Mouse (Mus musculus) megakaryocyte-erythroid progenitor cell, adult 5-6 weeks (primary cell): Measurements from ENCODE around the gene Mecom. TPM values are rescaled to one million over a fixed set of nuclear protein-coding genes. Genes with fewer than 3 reads are reported as not detected.

Experiments
- ATAC-seq: replicated peaks from 2 replicates; pipeline ENCODE4 v1.8.0; 2016; ENCODE audit warnings: mild to moderate bottlenecking, inconsistent platforms; ENCODE audit not compliant: severe bottlenecking, poor library complexity, low FRiP score, low TSS enrichment
- total RNA-seq, 2 experiments: library from RNA; stranded (forward) in 1 of 2; stranded (reverse) in 1 of 2; fragments of 200-1000, 215-1000 nt in 1 of 2; fragments of >200 nt in 1 of 2; fragmentation: Nextera tagmentation in 1 of 2; gene quantifications; 2 replicates each; pipeline ENCODE4 v1.2.3; 2014 to 2017

Mecom gene
- total RNA-seq, 2 experiments from 2014 or later = 8.8 TPM; not detected in 1

DNA sequence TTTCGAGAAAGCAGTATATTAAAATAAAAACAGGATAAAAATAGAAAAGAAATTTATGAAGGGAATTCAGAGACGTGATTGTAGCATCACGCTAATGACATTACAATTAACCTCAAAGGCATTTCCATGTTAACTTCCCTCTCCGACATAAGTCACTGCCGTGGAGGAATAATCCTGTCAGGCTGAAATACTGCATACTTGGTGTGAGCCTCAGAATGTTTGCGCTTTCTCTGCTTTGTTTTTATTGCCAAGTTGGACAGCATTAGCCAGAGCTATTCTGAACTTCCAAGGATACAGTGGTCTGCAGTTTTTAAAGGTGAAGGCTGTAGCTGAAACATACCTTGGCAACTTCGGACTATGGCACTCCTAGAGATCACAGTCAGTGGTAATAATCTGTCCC lies 455.3 kb downstream of the Mecom start:
- ATAC-seq = no peak

GRCm38 (mm10) chr3:30091860-30092259 lies 455.9 kb downstream of the Mecom start:
- no peak for ATAC-seq

- ATAC-seq = no peak
These were observed 456.4 kb downstream of the Mecom start for GRCm38 (mm10) chr3:30091401-30091800.

DNA sequence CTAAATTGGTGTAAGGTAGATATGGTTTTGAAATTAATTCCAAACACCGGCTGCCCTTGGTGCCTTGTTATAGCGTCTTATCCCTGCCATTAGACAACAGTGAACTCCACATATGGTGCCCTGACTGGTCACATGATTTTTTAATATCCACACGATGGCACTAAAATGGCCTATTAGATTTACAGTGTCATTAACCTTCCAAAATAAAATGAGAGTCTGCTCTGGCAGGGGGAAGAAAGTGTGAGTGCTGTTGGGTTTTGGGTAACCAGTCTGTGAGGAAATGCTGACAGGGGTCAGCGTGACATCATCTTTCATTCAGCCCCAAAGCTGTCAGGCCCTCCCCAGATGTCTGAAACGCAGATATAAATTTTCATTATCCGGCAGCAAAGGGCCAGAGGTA lies 461.7 kb downstream of the Mecom start:
- ATAC-seq = no peak

DNA sequence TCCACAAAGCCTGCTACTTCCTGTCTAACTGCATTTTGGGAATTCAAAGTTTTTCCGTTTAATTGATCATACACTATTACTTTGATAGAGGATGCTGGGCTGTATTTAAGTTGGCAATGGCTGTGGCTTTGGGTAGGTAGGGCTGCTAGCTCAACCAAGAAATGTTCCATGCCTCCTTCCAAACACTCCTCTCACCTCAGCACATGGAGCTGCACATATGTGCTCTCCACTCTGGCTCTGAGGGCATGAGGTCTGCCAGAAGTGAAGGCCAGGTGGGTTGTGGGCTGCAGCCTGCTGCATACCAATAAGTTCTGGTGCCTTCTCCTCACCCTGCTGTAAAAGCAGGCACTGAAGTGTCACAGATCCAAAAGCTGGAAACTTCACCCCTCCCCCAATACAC lies 464.0 kb downstream of the Mecom start:
- ATAC-seq = no peak

DNA sequence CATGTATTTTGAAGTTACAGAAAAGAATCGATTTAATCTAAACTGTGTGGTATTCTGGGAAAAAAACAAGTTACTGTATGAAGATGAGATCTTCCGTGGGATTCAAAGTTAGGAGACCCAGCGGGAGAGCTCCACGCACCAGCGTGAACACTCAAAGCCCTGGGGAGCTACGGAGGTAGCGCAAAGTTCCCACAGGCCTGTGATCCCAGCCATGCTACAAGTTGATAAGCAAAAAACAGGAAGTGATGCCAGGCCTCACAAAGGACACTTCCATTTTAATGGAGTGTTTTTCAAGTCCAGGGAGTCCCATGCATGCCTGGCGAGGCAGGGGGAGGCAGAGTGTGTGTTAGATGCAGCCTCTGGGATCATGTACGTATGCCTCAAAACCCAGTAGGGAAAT lies 464.5 kb downstream of the Mecom start:
- no peak for ATAC-seq

DNA sequence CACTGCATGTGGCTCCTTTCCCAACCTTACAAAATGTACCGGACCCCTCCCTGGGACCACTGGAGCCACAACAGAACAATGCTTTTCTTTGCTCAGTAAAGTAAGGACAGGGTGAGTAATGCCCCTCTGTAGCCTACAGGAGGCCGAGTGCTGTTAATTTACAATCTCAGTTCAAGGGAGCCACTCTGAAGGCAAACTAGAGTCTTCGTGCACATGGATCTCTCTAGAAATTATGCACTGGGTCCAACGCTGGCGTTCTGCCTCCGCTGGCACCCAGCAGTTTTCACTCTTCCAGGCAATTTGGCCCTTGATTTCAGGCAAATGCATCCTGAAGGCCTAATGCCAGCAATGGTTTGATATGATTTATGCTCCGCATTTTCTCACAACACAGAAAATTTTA lies 467.0 kb downstream of the Mecom start:
- no peak for ATAC-seq

GRCm38 (mm10) chr3:30076522-30076921 lies 471.3 kb downstream of the Mecom start:
- no peak for ATAC-seq

DNA sequence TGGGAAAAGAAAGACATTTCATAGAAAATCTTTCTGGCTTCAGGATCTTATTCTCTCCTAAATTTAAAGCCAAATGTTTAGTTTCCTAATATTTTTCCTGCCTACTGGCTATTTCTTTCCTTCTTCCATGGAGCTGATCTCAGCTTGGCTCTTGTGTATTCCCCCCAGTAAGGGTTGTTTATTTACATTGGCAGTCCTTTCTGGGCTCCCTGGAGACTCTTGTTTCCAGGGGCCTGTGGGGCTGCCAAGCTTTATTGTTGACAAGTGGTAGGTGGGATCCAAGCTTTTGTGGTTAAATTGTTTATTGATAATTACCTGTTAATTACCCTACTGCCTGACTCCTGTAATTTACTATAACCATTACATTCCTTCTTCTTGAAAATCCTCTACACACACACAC lies 476.5 kb downstream of the Mecom start:
- ATAC-seq = no peak

DNA sequence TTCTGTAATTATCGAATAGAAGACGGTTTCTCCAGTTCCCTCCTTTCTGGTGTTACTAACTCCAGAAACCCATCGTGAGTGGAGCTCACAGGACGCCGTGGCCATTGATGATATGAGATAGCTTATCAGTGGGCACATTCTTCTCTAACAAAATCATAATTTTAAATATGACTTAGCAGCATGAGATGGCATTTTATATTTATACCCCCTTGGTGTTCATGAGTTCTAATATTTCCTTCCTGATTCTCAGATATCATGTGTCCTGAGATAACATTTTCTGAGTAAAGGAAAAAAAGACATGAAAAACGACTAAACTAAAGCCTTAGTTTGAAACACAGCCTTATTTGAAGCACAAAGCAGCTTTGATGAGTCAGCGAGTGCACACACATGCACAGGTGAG lies 481.3 kb downstream of the Mecom start:
- no peak for ATAC-seq

DNA sequence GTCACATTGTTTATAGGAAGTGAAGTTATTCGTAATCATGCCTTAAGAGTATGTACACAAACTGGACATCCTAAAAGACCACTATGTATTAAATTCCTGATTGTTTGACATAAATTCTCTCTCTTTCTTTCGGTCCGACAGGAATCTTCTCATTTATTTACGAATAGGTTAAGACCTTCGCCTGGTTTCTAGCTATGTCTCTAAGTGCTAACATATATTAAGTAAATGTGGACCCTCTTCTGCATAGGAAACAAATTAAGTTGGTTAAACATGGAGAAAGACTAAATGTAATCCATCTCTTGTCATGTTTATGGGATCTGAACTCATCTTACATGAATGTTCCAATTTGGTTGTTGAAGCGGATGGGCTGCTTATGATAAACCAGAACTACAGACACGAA lies 487.8 kb downstream of the Mecom start:
- ATAC-seq = no peak

GRCm38 (mm10) chr3:30059615-30060014 lies 488.2 kb downstream of the Mecom start:
- no peak for ATAC-seq

GRCm38 (mm10) chr3:30051287-30051686 lies 496.5 kb downstream of the Mecom start:
- ATAC-seq = no peak

DNA sequence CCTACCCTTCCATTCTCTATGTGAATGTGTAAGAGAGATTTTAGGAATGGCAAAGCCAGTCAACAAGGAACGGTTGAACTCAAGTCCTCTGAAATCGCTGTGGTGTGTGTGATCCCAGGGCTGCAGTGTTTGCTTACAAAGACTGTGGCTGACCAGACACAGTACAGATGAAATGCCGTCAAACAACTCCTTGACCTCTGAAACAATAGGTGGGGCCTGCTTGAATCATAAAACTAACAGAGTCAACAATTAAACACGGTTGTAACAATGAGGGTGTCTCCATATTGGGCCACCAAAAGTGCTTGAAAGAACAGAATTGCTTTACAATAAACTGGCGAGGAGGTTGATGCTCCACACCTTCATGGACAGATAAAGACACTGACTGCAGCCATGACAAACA lies 497.0 kb downstream of the Mecom start:
- no peak for ATAC-seq

GRCm38 (mm10) chr3:30048792-30049191 lies 499.0 kb downstream of the Mecom start:
- ATAC-seq = no peak

DNA sequence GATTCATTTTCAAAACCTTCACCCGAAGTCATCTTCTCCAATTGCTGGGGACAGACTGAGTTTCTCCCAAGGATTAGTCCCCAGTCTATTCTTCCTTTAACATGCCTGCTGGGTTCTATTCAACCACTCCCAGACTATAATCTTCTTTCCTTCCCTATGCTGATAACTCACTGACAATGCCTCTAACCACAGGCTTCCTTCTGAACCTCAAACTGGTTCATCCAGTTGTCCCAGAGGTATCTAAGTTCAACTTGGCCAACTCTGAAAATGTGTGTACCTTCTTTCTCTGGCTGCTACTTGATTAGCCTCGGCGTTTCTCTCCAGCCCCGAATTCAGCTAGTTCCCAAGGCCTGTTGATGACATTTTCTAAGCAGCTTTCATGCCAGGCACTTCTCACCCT lies 499.7 kb downstream of the Mecom start:
- no peak for ATAC-seq

DNA sequence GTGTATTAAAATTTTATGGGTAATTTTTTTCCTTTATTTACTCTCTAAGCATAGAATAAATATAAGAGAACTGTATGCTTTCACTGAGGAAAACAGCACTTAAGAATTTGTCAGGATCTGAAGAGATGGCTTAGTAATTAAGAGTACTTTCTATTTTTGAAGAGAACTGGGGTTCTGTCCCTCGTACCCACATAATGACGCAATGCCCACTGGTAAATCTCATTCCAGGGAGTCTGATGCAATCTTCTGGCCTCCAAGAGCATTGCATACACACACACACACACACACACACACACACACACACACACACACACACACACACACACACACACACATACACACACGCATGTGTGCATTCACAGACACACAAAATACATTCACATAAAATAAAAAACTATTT lies 504.3 kb downstream of the Mecom start:
- ATAC-seq = no peak

GRCm38 (mm10) chr3:30038545-30038944 lies 509.3 kb downstream of the Mecom start:
- ATAC-seq = no peak

DNA sequence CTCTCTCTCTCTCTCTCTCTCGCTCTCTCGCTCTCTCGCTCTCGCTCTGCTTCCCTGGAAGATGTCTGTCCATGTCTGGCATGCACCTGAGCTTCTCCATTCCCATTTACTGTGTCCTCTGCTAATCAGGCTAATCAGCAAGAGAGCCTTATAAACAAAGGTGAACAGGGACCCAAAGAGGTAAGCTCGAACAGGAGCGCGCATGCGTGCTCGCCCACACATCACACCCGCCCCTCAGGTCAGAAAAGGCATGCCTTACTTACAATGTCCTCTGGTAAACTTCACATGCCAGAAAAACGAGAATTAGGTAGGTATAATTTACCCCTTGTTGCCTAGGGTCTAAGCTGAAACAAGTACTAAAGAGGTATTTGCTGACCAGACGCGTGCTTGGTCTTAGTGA lies 527.8 kb downstream of the Mecom start:
- ATAC-seq = no peak

GRCm38 (mm10) chr3:30019411-30019810 lies 528.4 kb downstream of the Mecom start:
- no peak for ATAC-seq

- ATAC-seq = no peak
These were observed 529.6 kb downstream of the Mecom start for GRCm38 (mm10) chr3:30018202-30018601.

- no peak for ATAC-seq
These were observed 531.0 kb downstream of the Mecom start for GRCm38 (mm10) chr3:30016766-30017165.
